Mouse (Mus musculus): ENCODE measurements at regions not wholly inside any gene's neighbourhood (a gene's known extent, or its start where the extent isn't known, plus 50 kb on each side); places are given as distances from the start of the nearest gene placed in this dataset.

DNA sequence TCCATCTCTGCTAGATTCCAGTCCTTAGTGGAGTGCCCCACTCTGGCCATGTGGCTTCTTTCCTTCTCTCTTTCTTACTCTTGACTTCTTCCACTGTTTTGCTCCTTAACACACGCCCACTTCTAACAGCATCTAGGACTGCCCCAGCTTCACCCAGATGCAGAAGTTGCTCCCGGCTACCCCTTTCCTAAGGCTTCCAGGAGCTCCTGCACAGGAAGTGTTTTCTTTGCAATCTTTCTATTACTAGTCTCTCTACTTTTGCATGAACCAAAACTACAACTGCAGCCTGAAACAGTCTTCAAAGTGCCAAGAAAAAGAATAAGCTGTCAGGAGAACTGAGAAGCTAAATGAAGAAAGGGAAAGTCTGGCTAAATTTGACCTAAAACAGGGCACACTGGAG, 236.6 kb upstream of the Pex5l start:
- TF ChIP-seq ZNF384 (IDR thresholded peaks at IDR 0.05; ENCODE audit: low read depth, low read length) (no peak), HCFC1 (IDR thresholded peaks at IDR 0.05; ENCODE audit: borderline replicate concordance, insufficient read depth, low read length) (no peak), CHD2 (IDR thresholded peaks at IDR 0.05; ENCODE audit: low read depth, low read length) (no peak), MAFK (IDR thresholded peaks at IDR 0.05; ENCODE audit: insufficient read depth, low read depth, low read length) (no peak)
